Mouse (Mus musculus) megakaryocyte progenitor cell, adult 5-6 weeks (primary cell): ENCODE data around the gene 2210011C24Rik. TPM values are rescaled to one million over a fixed set of nuclear protein-coding genes. Genes with fewer than 3 reads are reported as not detected.
A peak's percentile ranks its signal among the peaks of the same experiment; 100 is the strongest.
"Not testable (repeated sequence)": the region's sequence is repeated elsewhere in the genome, so short reads cannot be mapped to it uniquely, and the experiment has no call there.

Experiments used
- ATAC-seq: replicated peaks from 2 replicates; pipeline ENCODE4 v1.8.0; 2016; ENCODE audit warnings: mild to moderate bottlenecking, moderate TSS enrichment, inconsistent platforms; ENCODE audit not compliant: poor library complexity
- total RNA-seq, 2 experiments: library from RNA; stranded (forward) in 1 of 2; stranded (reverse) in 1 of 2; fragments of 157-497, 149-512 nt in 1 of 2; fragments of 200-1000 nt in 1 of 2; gene quantifications; 2 replicates each; pipeline versions ENCODE4 v1.2.3 to v1.2.4; 2015 to 2017

2210011C24Rik gene
- total RNA-seq, 2 experiments from 2014 or later: not detected

GRCm38 (mm10) chr8:83996567-83997505, 15.1 kb downstream of the 2210011C24Rik start:
- ATAC-seq: peak; percentile 74

- no peak for ATAC-seq
Measured at GRCm38 (mm10) chr8:83995973-83996372, 16.0 kb downstream of the 2210011C24Rik start.

- no peak for ATAC-seq
Measured at GRCm38 (mm10) chr8:83994030-83994429, 17.9 kb downstream of the 2210011C24Rik start.

GRCm38 (mm10) chr8:83992488-83992887, 19.5 kb downstream of the 2210011C24Rik start:
- 0 out of 2 replicates have a peak, but pooled peaks have one; percentile 11 for ATAC-seq

- ATAC-seq: no peak
Measured at GRCm38 (mm10) chr8:83990170-83990569, 21.8 kb downstream of the 2210011C24Rik start.

GRCm38 (mm10) chr8:83989243-83989642, 22.7 kb downstream of the 2210011C24Rik start:
- ATAC-seq: peak; percentile 81

GRCm38 (mm10) chr8:83983222-83983621, 28.7 kb downstream of the 2210011C24Rik start:
- not testable (repeated sequence) for ATAC-seq

GRCm38 (mm10) chr8:83982449-83982848, 29.5 kb downstream of the 2210011C24Rik start:
- peak; percentile 89 for ATAC-seq

GRCm38 (mm10) chr8:83981533-83981932, 30.4 kb downstream of the 2210011C24Rik start:
- no peak for ATAC-seq

- ATAC-seq: no peak
Measured at GRCm38 (mm10) chr8:83980845-83981244, 31.1 kb downstream of the 2210011C24Rik start.

- ATAC-seq: no peak
Measured at GRCm38 (mm10) chr8:83980250-83980649, 31.7 kb downstream of the 2210011C24Rik start.

- no peak for ATAC-seq
Measured at GRCm38 (mm10) chr8:83978200-83978599, 33.8 kb downstream of the 2210011C24Rik start.

GRCm38 (mm10) chr8:83977646-83978045, 34.3 kb downstream of the 2210011C24Rik start:
- ATAC-seq: no peak

- no peak for ATAC-seq
Measured at GRCm38 (mm10) chr8:83976779-83977350, 35.1 kb downstream of the 2210011C24Rik start.

GRCm38 (mm10) chr8:83976101-83976630, 35.8 kb downstream of the 2210011C24Rik start:
- no peak for ATAC-seq

GRCm38 (mm10) chr8:83974521-83974920, 37.5 kb downstream of the 2210011C24Rik start:
- no peak for ATAC-seq

GRCm38 (mm10) chr8:83973161-83974031, 38.6 kb downstream of the 2210011C24Rik start:
- no peak for ATAC-seq

GRCm38 (mm10) chr8:83972150-83973120, 39.5 kb downstream of the 2210011C24Rik start, which contains the start of gene Prkaca:
Prkaca (plus strand) TSS chr8:83972993.
- peak; percentile 97 for ATAC-seq

GRCm38 (mm10) chr8:83971661-83972060, 40.3 kb downstream of the 2210011C24Rik start:
- no peak for ATAC-seq
